Mouse (Mus musculus): ENCODE measurements at regions not wholly inside any gene's neighbourhood (a gene's known extent, or its start where the extent isn't known, plus 50 kb on each side); places are given as distances from the start of the nearest gene placed in this dataset.
A peak's percentile ranks its signal among the peaks of the same experiment; 100 is the strongest.

GRCm38 (mm10) chr14:76753734-76754133 lies 197.0 kb upstream of the Serp2 start:
- H3K27ac ChIP-seq (ENCODE audit: low read depth, low read length), result no peak overlapping the region
- H3K36me3 ChIP-seq (ENCODE audit: control insufficient read depth, insufficient read depth, low read length), result no peaks in the 10 kb centered on the region
- no peaks in the 10 kb centered on the region for H3K4me1 ChIP-seq (ENCODE audit: control insufficient read depth, insufficient read depth, low read length)
- no peak overlapping the region for H3K4me3 ChIP-seq (ENCODE audit: low read depth, low read length)
- H3K9ac ChIP-seq (ENCODE audit: low read length), result no peak overlapping the region
- no peaks in the 10 kb centered on the region for H3K27me3 ChIP-seq (ENCODE audit: control insufficient read depth, insufficient read depth, low read length)
- no peaks in the 10 kb centered on the region for H3K9me3 ChIP-seq (ENCODE audit: control insufficient read depth, low read length)
- no peak for DNase-seq (ENCODE audit: low spot score, missing footprints)
- WGBS, result 90% methylated on average over 5 of the region's 5 CpGs
- no peak overlapping the region for H3K4me2 ChIP-seq
- ATAC-seq (ENCODE audit: low FRiP score), result no peak

DNA sequence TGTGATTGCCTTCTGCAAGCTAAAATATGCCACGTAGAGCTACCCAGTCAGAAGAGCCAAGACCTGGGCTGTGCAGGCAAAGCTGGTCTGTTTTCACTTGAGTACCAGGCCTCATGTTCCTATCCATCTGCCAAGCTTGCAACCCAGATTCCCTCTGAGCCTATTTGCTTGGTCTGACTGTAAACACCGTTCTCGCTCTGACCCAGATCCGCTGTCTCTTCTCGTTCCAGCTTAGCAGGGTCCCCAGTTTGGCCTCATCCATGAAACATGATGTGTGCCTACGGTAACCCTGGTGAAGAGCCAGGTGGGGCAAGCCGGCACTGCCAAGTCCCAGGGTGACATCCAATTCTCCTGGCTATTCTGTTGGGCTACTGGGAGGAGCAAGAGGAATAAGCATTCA lies 192.5 kb upstream of the Serp2 start:
- no peaks in the 10 kb centered on the region for H3K4me1 ChIP-seq (ENCODE audit: control insufficient read depth, insufficient read depth, low read length)
- no peaks in the 10 kb centered on the region for H3K27me3 ChIP-seq (ENCODE audit: control insufficient read depth, insufficient read depth, low read length)
- no peak overlapping the region for H3K4me2 ChIP-seq
- H3K4me3 ChIP-seq (ENCODE audit: low read depth, low read length), result no peak overlapping the region
- WGBS, result 94% methylated on average over 7 of the region's 7 CpGs
- H3K9ac ChIP-seq (ENCODE audit: low read length), result no peak overlapping the region
- H3K36me3 ChIP-seq (ENCODE audit: control insufficient read depth, insufficient read depth, low read length), result no peaks in the 10 kb centered on the region
- no peaks in the 10 kb centered on the region for H3K9me3 ChIP-seq (ENCODE audit: control insufficient read depth, low read length)
- ATAC-seq (ENCODE audit: low FRiP score) (no peak), DNase-seq (ENCODE audit: low spot score, missing footprints) (no peak)
- no peak overlapping the region for H3K27ac ChIP-seq (ENCODE audit: low read depth, low read length)

DNA sequence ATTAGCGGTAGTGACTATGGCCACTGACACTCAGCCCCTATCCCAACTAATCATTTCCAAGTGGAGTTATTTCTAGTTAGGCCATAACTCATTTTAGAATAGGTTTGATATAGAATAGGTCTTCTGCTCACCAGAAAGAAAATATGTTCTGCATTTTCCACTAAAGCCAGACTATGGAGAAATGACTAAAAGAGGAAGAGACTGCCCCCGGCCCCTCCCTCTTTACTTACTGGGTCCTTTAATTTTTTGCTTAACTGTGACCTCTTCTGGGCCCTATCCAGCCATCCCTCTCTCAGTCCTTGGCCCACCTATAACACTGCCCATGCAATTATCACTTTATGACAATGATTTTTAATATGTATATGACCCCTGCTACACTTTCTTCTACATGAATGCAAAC lies 192.0 kb upstream of the Serp2 start:
- WGBS, result 90% methylated on average over 2 of the region's 2 CpGs
- Histone ChIP-seq H3K4me1 (ENCODE audit: control insufficient read depth, insufficient read depth, low read length) (no peaks in the 10 kb centered on the region), H3K27me3 (ENCODE audit: control insufficient read depth, insufficient read depth, low read length) (no peaks in the 10 kb centered on the region), H3K4me3 (ENCODE audit: low read depth, low read length) (no peak overlapping the region), H3K9ac (ENCODE audit: low read length) (no peak overlapping the region), H3K36me3 (ENCODE audit: control insufficient read depth, insufficient read depth, low read length) (no peaks in the 10 kb centered on the region), H3K4me2 (no peak overlapping the region), H3K27ac (ENCODE audit: low read depth, low read length) (no peak overlapping the region), H3K9me3 (ENCODE audit: control insufficient read depth, low read length) (no peaks in the 10 kb centered on the region)
- no peak for ATAC-seq (ENCODE audit: low FRiP score)
- DNase-seq (ENCODE audit: low spot score, missing footprints), result no peak

DNA sequence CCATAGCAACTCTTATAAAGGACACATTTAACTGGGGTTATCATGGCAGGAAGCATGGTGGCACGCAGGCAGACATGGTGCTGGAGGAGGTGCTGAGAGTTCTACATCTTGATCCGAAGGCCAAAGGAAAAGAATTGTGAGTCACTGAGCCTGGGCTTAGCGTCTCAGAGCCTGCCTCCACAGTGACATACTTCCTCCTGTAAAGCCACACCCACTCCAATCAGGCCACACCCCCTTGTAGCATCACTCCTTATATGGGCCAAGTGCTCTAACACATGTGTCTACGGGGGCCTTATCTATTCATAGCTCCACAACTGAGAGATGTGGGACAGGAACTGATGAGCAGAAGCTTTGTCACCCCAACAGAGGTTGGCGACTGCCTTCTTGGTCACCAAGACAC lies 191.1 kb upstream of the Serp2 start:
- H3K4me2 ChIP-seq, result no peak overlapping the region
- H3K27ac ChIP-seq (ENCODE audit: low read depth, low read length), result no peak overlapping the region
- no peak overlapping the region for H3K4me3 ChIP-seq (ENCODE audit: low read depth, low read length)
- no peaks in the 10 kb centered on the region for H3K9me3 ChIP-seq (ENCODE audit: control insufficient read depth, low read length)
- H3K27me3 ChIP-seq (ENCODE audit: control insufficient read depth, insufficient read depth, low read length), result no peaks in the 10 kb centered on the region
- 91% methylated on average over 5 of the region's 5 CpGs for WGBS
- DNase-seq (ENCODE audit: low spot score, missing footprints), result no peak
- H3K36me3 ChIP-seq (ENCODE audit: control insufficient read depth, insufficient read depth, low read length), result no peaks in the 10 kb centered on the region
- no peak overlapping the region for H3K9ac ChIP-seq (ENCODE audit: low read length)
- no peak for ATAC-seq (ENCODE audit: low FRiP score)
- no peaks in the 10 kb centered on the region for H3K4me1 ChIP-seq (ENCODE audit: control insufficient read depth, insufficient read depth, low read length)

- Histone ChIP-seq H3K9ac (ENCODE audit: low read length) (no peak overlapping the region), H3K4me3 (ENCODE audit: low read depth, low read length) (no peak overlapping the region), H3K36me3 (ENCODE audit: control insufficient read depth, insufficient read depth, low read length) (no peaks in the 10 kb centered on the region), H3K9me3 (ENCODE audit: control insufficient read depth, low read length) (no peaks in the 10 kb centered on the region), H3K27ac (ENCODE audit: low read depth, low read length) (no peak overlapping the region), H3K27me3 (ENCODE audit: control insufficient read depth, insufficient read depth, low read length) (no peaks in the 10 kb centered on the region), H3K4me1 (ENCODE audit: control insufficient read depth, insufficient read depth, low read length) (no peaks in the 10 kb centered on the region), H3K4me2 (no peak overlapping the region)
- DNase-seq (ENCODE audit: low spot score, missing footprints) (no peak), ATAC-seq (ENCODE audit: low FRiP score) (no peak)
- 91% methylated on average over 10 of the region's 10 CpGs for WGBS
These were observed 189.6 kb upstream of the Serp2 start for GRCm38 (mm10) chr14:76746282-76746681.

DNA sequence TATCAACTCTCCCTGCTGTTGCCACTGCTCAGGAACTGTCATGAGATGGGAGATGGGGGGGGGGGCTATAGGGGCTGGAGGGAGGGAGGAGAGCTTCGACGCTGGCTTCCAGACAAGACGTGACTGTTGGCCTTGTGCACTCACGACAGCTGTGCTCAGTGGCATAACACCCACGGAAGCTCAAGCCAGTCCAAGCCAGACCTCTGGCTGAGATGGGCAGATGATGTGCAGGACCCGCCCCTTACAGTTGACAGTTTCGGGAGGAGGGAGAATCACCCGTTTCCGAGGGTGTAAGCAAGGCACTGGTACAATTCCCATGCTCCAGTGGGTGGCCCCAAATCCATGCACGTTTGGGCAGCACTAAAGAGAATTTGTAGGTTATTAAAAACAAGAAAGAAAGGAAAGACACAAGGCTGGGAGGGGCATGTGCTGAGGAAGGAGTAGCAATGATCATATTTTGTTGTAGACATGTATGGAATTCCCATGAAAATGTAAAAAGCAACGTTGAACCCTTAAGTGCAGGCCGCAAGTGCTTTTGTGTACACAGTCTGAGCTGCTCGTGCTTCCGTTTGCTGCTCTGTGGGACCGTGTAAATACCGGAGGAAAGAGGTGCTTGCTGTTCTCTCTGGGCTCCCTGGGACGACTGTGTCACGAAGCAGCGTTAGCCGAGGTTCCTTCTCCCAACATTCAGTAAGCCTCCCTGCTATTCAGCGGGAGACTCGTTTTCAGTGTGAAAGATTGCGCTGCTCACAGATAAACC lies 188.2 kb upstream of the Serp2 start:
- WGBS, result 80% methylated on average over 23 of the region's 23 CpGs
- no peak for DNase-seq (ENCODE audit: low spot score, missing footprints)
- H3K9me3 ChIP-seq (ENCODE audit: control insufficient read depth, low read length), result no peaks in the 10 kb centered on the region

DNA sequence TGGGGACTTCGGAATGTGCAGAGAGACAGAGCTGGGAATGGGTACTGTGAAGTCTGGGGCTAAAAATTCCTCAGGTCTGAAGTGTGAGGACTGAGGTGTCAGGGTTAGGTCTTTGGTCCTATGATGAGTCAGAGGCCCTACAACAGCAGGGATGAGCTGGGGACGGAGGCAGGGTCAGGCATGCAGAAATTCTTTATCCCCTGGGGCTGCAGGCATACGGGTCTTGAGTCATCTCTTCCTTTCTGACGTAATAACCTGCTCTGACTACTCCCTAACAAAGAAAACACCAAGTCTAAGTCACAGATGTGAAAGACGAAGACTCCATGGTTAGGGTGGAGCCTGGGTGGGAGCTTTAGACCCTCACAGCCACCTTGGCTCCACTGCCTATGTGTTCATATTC lies 185.6 kb upstream of the Serp2 start:
- no peaks in the 10 kb centered on the region for H3K9me3 ChIP-seq (ENCODE audit: control insufficient read depth, low read length)
- H3K4me2 ChIP-seq, result no peak overlapping the region
- ATAC-seq (ENCODE audit: low FRiP score) (no peak), DNase-seq (ENCODE audit: low spot score, missing footprints) (no peak)
- H3K9ac ChIP-seq (ENCODE audit: low read length), result no peak overlapping the region
- H3K27ac ChIP-seq (ENCODE audit: low read depth, low read length), result no peak overlapping the region
- 81% methylated on average over 5 of the region's 5 CpGs for WGBS
- H3K4me3 ChIP-seq (ENCODE audit: low read depth, low read length), result no peak overlapping the region
- H3K27me3 ChIP-seq (ENCODE audit: control insufficient read depth, insufficient read depth, low read length), result no peaks in the 10 kb centered on the region
- H3K36me3 ChIP-seq (ENCODE audit: control insufficient read depth, insufficient read depth, low read length), result no peaks in the 10 kb centered on the region
- H3K4me1 ChIP-seq (ENCODE audit: control insufficient read depth, insufficient read depth, low read length), result no peaks in the 10 kb centered on the region

More for the DNA sequence above, 188.2 kb upstream of the Serp2 start:
- Histone ChIP-seq H3K9ac (ENCODE audit: low read length) (no peak overlapping the region), H3K4me3 (ENCODE audit: low read depth, low read length) (no peak overlapping the region), H3K36me3 (ENCODE audit: control insufficient read depth, insufficient read depth, low read length) (no peaks in the 10 kb centered on the region), H3K4me1 (ENCODE audit: control insufficient read depth, insufficient read depth, low read length) (no peaks in the 10 kb centered on the region), H3K27me3 (ENCODE audit: control insufficient read depth, insufficient read depth, low read length) (no peaks in the 10 kb centered on the region), H3K4me2 (no peak overlapping the region), H3K27ac (ENCODE audit: low read depth, low read length) (no peak overlapping the region)
- ATAC-seq (ENCODE audit: low FRiP score), result no peak

DNA sequence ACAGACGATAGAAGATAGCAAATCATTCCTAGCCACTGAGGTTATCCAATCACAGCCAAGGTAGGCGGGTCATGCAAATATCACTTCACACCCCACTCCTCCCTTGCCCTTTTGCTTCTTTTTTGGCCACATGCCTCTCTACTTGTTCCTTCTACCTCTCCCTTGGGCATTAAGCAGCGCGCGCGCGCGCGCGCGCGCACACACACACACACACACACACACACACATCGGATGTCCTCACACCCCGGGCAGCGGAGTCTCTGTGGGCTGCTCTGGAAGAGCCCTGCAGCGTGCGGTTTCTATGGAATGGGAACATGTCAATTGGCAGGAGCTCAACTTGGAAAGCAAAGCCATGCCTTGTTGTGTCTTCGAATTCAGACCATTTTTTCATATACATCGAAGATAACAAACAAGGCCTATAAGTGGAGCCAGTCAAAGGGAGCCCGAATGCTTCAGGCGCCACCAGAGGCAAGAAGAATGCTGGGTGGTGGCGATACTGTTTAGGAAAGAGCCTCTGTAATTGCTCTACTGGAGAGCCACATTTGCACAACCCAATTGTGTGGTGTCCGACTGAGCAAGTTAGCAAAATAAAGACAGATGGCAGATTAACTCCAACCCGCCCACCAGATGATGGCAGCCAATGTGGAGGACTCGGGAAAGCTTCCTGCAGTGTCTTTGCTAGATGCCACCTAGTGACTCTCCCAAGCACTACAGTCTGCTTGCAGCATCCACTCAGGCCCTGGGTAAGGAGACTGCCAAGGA lies 183.3 kb upstream of the Serp2 start:
- Histone ChIP-seq H3K27ac (ENCODE audit: low read depth, low read length) (no peak overlapping the region), H3K4me3 (ENCODE audit: low read depth, low read length) (no peak overlapping the region), H3K9ac (ENCODE audit: low read length) (no peak overlapping the region), H3K4me1 (ENCODE audit: control insufficient read depth, insufficient read depth, low read length) (no peaks in the 10 kb centered on the region; the same call in 1 of the 2 replicates), H3K4me2 (no peak overlapping the region), H3K9me3 (ENCODE audit: control insufficient read depth, low read length) (no peaks in the 10 kb centered on the region), H3K27me3 (ENCODE audit: control insufficient read depth, insufficient read depth, low read length) (no peaks in the 10 kb centered on the region), H3K36me3 (ENCODE audit: control insufficient read depth, insufficient read depth, low read length) (no peaks in the 10 kb centered on the region)
- peak; percentile 85 for DNase-seq (ENCODE audit: low spot score, missing footprints)
- peak; percentile 24; the same call in 1 of the 2 replicates for ATAC-seq (ENCODE audit: low FRiP score)
- 66% methylated on average over 25 of the region's 25 CpGs for WGBS

- 76% methylated on average over 5 of the region's 5 CpGs for WGBS
- Histone ChIP-seq H3K9ac (ENCODE audit: low read length) (no peak overlapping the region), H3K9me3 (ENCODE audit: control insufficient read depth, low read length) (no peaks in the 10 kb centered on the region), H3K4me2 (no peak overlapping the region), H3K36me3 (ENCODE audit: control insufficient read depth, insufficient read depth, low read length) (no peaks in the 10 kb centered on the region), H3K27ac (ENCODE audit: low read depth, low read length) (no peak overlapping the region), H3K4me1 (ENCODE audit: control insufficient read depth, insufficient read depth, low read length) (peaks cover 3% of the 10 kb centered on the region), H3K4me3 (ENCODE audit: low read depth, low read length) (no peak overlapping the region), H3K27me3 (ENCODE audit: control insufficient read depth, insufficient read depth, low read length) (no peaks in the 10 kb centered on the region)
- no peak for ATAC-seq (ENCODE audit: low FRiP score)
- no peak for DNase-seq (ENCODE audit: low spot score, missing footprints)
These were observed 179.3 kb upstream of the Serp2 start for GRCm38 (mm10) chr14:76735997-76736396.

Measured in midbrain, embryonic 11.5 days (tissue).